Mouse (Mus musculus) limb, embryonic 14.5 days (tissue): ENCODE data around the gene Xirp1. TPM values are rescaled to one million over a fixed set of nuclear protein-coding genes. Genes with fewer than 3 reads are reported as not detected.

ENCODE experiments used
- ATAC-seq: fragments of 200-750 bp; cut with Nextera tagmentation; 2 replicates; pipeline ENCODE4 v1.8.0; 2017; ENCODE audit warnings: low read depth, moderate number of reproducible peaks, moderate TSS enrichment; ENCODE audit not compliant: low FRiP score
- DNase-seq: peaks from one replicate; pipeline ENCODE4 v3.0.0-alpha.2; 2015; ENCODE audit warnings: low spot score
- H3K27ac ChIP-seq: fragments of 300-500 bp; sonication (generic); replicated peaks from 2 replicates; pipeline ENCODE4 v1.5.1; 2014; ENCODE audit warnings: low read depth, mild to moderate bottlenecking, low read length, moderate library complexity, mixed read lengths
- H3K27me3 ChIP-seq: fragments of 300-500 bp; sonication (generic); 2 replicates; pipeline ENCODE4 v1.6.1; 2014; ENCODE audit warnings: low read length, mixed read lengths; ENCODE audit not compliant: control insufficient read depth, insufficient read depth
- H3K36me3 ChIP-seq: fragments of 300-500 bp; sonication (generic); 2 replicates; pipeline ENCODE4 v1.6.1; 2014; ENCODE audit warnings: mild to moderate bottlenecking, low read length, moderate library complexity, mixed read lengths; ENCODE audit not compliant: control insufficient read depth, insufficient read depth
- H3K4me1 ChIP-seq: fragments of 300-500 bp; sonication (generic); 2 replicates; pipeline ENCODE4 v1.6.1; 2014; ENCODE audit warnings: antibody characterized with exemption, low read length, mixed read lengths; ENCODE audit not compliant: control insufficient read depth, insufficient read depth
- H3K4me2 ChIP-seq: fragments of 300-500 bp; sonication (generic); replicated peaks from 2 replicates; pipeline ENCODE4 v1.6.1; 2014; ENCODE audit warnings: low read depth, mild to moderate bottlenecking, low read length, moderate library complexity; ENCODE audit not compliant: severe bottlenecking
- H3K4me3 ChIP-seq: fragments of 300-500 bp; sonication (generic); replicated peaks from 2 replicates; pipeline ENCODE4 v1.5.1; 2014; ENCODE audit warnings: low read length
- H3K9ac ChIP-seq: fragments of 300-500 bp; sonication (generic); 2 replicates; pipeline ENCODE4 v1.6.1; 2014; ENCODE audit warnings: mild to moderate bottlenecking, low read depth, low read length, moderate library complexity; ENCODE audit not compliant: severe bottlenecking
- H3K9me3 ChIP-seq: fragments of 300-500 bp; sonication (generic); 2 replicates; pipeline ENCODE4 v1.6.1; 2016; ENCODE audit warnings: low read length; ENCODE audit not compliant: control insufficient read depth
- POLR2A ChIP-seq: fragments of 200-500 bp; IDR thresholded peaks from 2 replicates; pipeline ENCODE4 v1.8.0; 2012; ENCODE audit warnings: inconsistent platforms, mild to moderate bottlenecking, moderate library complexity, borderline replicate concordance; ENCODE audit not compliant: insufficient read depth, insufficient read length; ENCODE audit errors: extremely low read depth
- WGBS: fragments of 180-500 bp; shearing (Covaris S2); extraction: QIAGEN DNeasy Blood & Tissue Kit; methylation state at CpG from one replicate; pipeline ENCODE4 v1.1.7; 2014; 5-methylcytosine and 5-hydroxymethylcytosine counted together
- polyA plus RNA-seq, 2 experiments: library from polyadenylated mRNA; depleted of rRNA in 1 of 2; stranded (reverse) in 1 of 2; unstranded in 1 of 2; fragments of >200 nt; fragmentation: Nextera tagmentation in 1 of 2; extraction: Ambion mirVana in 1 of 2; gene quantifications; 2 replicates each; pipeline versions ENCODE4 v1.2.1 to v1.2.3; 2012 to 2014

Xirp1 gene
- polyA plus RNA-seq, 2 experiments, result 1.4 to 2.2 TPM

- no peaks in the 10 kb centered on the region for H3K9me3 ChIP-seq
- no peak for ATAC-seq
- no peak overlapping the region for H3K4me3 ChIP-seq
- peak overlapping the region; percentile 33; the same call in 1 of the 2 replicates for H3K27ac ChIP-seq
- DNase-seq, result no peak
- WGBS, result 37% methylated on average over 6 of the region's 6 CpGs
- H3K4me2 ChIP-seq, result no peak overlapping the region
- H3K36me3 ChIP-seq, result peaks cover 38% of the 10 kb centered on the region
- H3K9ac ChIP-seq, result no peak overlapping the region
- H3K4me1 ChIP-seq, result peaks cover 16% of the 10 kb centered on the region
- H3K27me3 ChIP-seq, result no peaks in the 10 kb centered on the region
- TF ChIP-seq POLR2A, result no peak
Measured at GRCm38 (mm10) chr9:119970221-119970620, 53.2 kb downstream of the Xirp1 start.

- TF ChIP-seq POLR2A, result no peak
- Histone ChIP-seq H3K27ac (0 out of 2 replicates have a peak overlapping the region, but pooled peaks have one; percentile 33), H3K4me2 (no peak overlapping the region), H3K36me3 (peaks cover 35% of the 10 kb centered on the region), H3K9me3 (no peaks in the 10 kb centered on the region), H3K4me1 (peaks cover 16% of the 10 kb centered on the region), H3K27me3 (no peaks in the 10 kb centered on the region), H3K4me3 (no peak overlapping the region), H3K9ac (no peak overlapping the region)
- no peak for ATAC-seq
- DNase-seq, result no peak
- WGBS, result 80% methylated on average over 7 of the region's 7 CpGs
Measured at GRCm38 (mm10) chr9:119969811-119970210, 53.6 kb downstream of the Xirp1 start.

DNA sequence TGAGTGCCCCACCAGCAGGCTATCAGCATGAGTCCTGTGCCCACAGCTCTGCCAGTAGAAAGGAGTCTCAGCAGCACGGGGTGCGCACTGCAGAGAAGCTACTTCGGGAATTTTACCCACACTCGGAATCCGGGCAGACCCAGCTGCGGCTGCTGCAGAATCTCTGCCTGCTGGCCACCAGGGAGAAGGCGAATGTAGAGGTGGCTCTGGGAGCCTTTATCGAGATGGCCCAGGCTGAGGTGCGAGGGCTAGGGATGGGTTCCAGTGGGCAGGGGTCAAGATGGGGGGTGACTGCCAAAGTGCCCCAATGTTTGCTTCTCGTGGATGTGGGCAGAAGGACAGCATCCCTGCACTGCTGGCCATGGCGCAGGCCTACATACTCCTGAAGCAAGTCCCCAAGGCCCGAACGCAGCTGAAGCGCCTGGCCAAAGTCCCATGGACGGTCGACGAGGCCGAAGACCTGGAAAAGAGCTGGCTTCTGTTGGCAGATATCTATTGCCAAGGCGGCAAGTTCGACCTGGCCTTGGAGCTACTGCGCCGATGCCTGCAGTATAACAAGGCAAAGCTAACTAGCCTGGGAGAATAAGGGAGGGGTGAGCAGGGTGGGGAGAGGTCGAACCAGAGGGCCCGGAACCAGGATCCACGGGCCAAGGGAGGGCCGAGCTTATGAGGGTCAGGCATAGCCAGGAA is 57.0 kb downstream of the Xirp1 start:
- DNase-seq (no peak), ATAC-seq (no peak)
- Histone ChIP-seq H3K4me1 (peaks cover 22% of the 10 kb centered on the region), H3K4me3 (no peak overlapping the region), H3K27me3 (no peaks in the 10 kb centered on the region), H3K36me3 (peaks cover 4% of the 10 kb centered on the region; the same call in 1 of the 2 replicates), H3K9me3 (no peaks in the 10 kb centered on the region), H3K9ac (no peak overlapping the region), H3K4me2 (no peak overlapping the region), H3K27ac (no peak overlapping the region)
- 85% methylated on average over 26 of the region's 26 CpGs for WGBS
- no peak for TF ChIP-seq POLR2A

DNA sequence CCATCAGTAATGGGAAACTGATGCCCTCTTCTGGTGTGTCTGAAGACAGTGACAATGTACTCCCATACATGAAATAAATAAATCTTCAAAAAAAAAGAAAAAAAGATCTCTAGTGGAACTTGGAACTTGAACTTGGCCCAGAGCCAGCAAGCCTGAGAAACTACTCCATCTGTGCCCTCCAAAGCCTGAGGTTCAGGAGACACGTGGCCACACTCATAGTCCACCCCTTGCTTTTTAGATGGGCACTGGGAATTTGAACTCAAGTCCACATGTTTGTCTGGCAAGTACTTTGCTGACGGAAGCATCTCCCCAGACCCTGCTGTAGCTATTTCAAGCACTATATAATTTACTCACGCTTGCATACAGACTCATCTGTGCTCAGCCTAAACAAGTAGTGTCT is 58.2 kb downstream of the Xirp1 start:
- Histone ChIP-seq H3K9me3 (no peaks in the 10 kb centered on the region), H3K27me3 (no peaks in the 10 kb centered on the region), H3K36me3 (peaks cover 3% of the 10 kb centered on the region; the same call in 1 of the 2 replicates), H3K4me3 (no peak overlapping the region), H3K9ac (no peak overlapping the region), H3K27ac (no peak overlapping the region), H3K4me2 (no peak overlapping the region), H3K4me1 (peaks cover 10% of the 10 kb centered on the region; the same call in 1 of the 2 replicates)
- WGBS, result 68% methylated on average over 3 of the region's 3 CpGs
- no peak for ATAC-seq
- no peak for TF ChIP-seq POLR2A
- no peak for DNase-seq

GRCm38 (mm10) chr9:119964206-119964605 is 59.2 kb downstream of the Xirp1 start:
- H3K9me3 ChIP-seq, result no peaks in the 10 kb centered on the region
- 70% methylated on average over 3 of the region's 3 CpGs for whole genome bisulfite sequencing

More at GRCm38 (mm10) chr9:119964206-119964605, 59.2 kb downstream of the Xirp1 start:
- no peak overlapping the region for H3K27ac ChIP-seq
- H3K27me3 ChIP-seq, result no peaks in the 10 kb centered on the region
- H3K9ac ChIP-seq, result no peak overlapping the region
- no peak for TF ChIP-seq POLR2A
- no peak for ATAC-seq
- no peak for DNase-seq
- H3K4me3 ChIP-seq, result no peak overlapping the region
- 0 out of 2 replicates have a peak, but pooled peaks cover 7% of the 10 kb centered on the region for H3K4me1 ChIP-seq
- H3K4me2 ChIP-seq, result no peak overlapping the region
- H3K36me3 ChIP-seq, result no peaks in the 10 kb centered on the region

Other genes with a start within 250 kb of the Xirp1 start
- gene Scn11a, start 198.1 kb downstream of the Xirp1 start, polyA plus RNA-seq (2012; rRNA removed), result 0.06 and 0.08 TPM in 2 replicates
- gene Scn11a, start 198.1 kb downstream of the Xirp1 start, polyA plus RNA-seq (2014; fragmentation: Nextera tagmentation; extraction: Ambion mirVana), result 0.08 and 0.10 TPM in 2 replicates
- gene Wdr48, start 128.7 kb downstream of the Xirp1 start, polyA plus RNA-seq (2012; rRNA removed), result 62.9 and 68.7 TPM in 2 replicates
- gene Wdr48, start 128.7 kb downstream of the Xirp1 start, polyA plus RNA-seq (2014; fragmentation: Nextera tagmentation; extraction: Ambion mirVana), result 50.5 and 55.6 TPM in 2 replicates
- gene Gorasp1, start 86.0 kb downstream of the Xirp1 start, polyA plus RNA-seq (2012; rRNA removed), result 28.1 and 31.5 TPM in 2 replicates
- gene Gorasp1, start 86.0 kb downstream of the Xirp1 start, polyA plus RNA-seq (2014; fragmentation: Nextera tagmentation; extraction: Ambion mirVana), result 30.2 and 32.4 TPM in 2 replicates
- gene Ttc21a, start 86.0 kb downstream of the Xirp1 start, polyA plus RNA-seq (2012; rRNA removed), result 0.34 and 0.35 TPM in 2 replicates
- gene Ttc21a, start 86.0 kb downstream of the Xirp1 start, polyA plus RNA-seq (2014; fragmentation: Nextera tagmentation; extraction: Ambion mirVana), result 0.10 and 0.21 TPM in 2 replicates
- 12.8 and 28.4 TPM in 2 replicates for gene Csrnp1, start 38.9 kb downstream of the Xirp1 start, polyA plus RNA-seq (2012; rRNA removed)
- 2.1 and 2.8 TPM in 2 replicates for gene Csrnp1, start 38.9 kb downstream of the Xirp1 start, polyA plus RNA-seq (2014; fragmentation: Nextera tagmentation; extraction: Ambion mirVana)
- 11.0 and 12.3 TPM in 2 replicates for gene Cx3cr1, start 46.3 kb upstream of the Xirp1 start, polyA plus RNA-seq (2012; rRNA removed)
- gene Cx3cr1, start 46.3 kb upstream of the Xirp1 start, polyA plus RNA-seq (2014; fragmentation: Nextera tagmentation; extraction: Ambion mirVana), result 10.1 and 12.5 TPM in 2 replicates
- gene Ccr8, start 68.5 kb upstream of the Xirp1 start, polyA plus RNA-seq (2012; rRNA removed), result 1.6 and 2.4 TPM in 2 replicates
- 3.4 and 4.0 TPM in 2 replicates for gene Ccr8, start 68.5 kb upstream of the Xirp1 start, polyA plus RNA-seq (2014; fragmentation: Nextera tagmentation; extraction: Ambion mirVana)
- gene Slc25a38, start 86.8 kb upstream of the Xirp1 start, polyA plus RNA-seq (2012; rRNA removed), result 31.9 and 34.9 TPM in 2 replicates
- gene Slc25a38, start 86.8 kb upstream of the Xirp1 start, polyA plus RNA-seq (2014; fragmentation: Nextera tagmentation; extraction: Ambion mirVana), result 25.7 and 26.0 TPM in 2 replicates
- 2,717 and 3,331 TPM in 2 replicates for gene Rpsa, start 104.1 kb upstream of the Xirp1 start, polyA plus RNA-seq (2012; rRNA removed)
- 2,066 and 2,128 TPM in 2 replicates for gene Rpsa, start 104.1 kb upstream of the Xirp1 start, polyA plus RNA-seq (2014; fragmentation: Nextera tagmentation; extraction: Ambion mirVana)
- gene Mobp, start 126.1 kb upstream of the Xirp1 start, polyA plus RNA-seq (2012; rRNA removed), result not detected in 2 replicates
- not detected in 2 replicates for gene Mobp, start 126.1 kb upstream of the Xirp1 start, polyA plus RNA-seq (2014; fragmentation: Nextera tagmentation; extraction: Ambion mirVana)